Mouse (Mus musculus): ENCODE measurements around the gene Lipk.

GRCm38 (mm10) chr19:34063547-34063946 lies 55.5 kb downstream of the Lipk start:
- no peak for TF ChIP-seq POLR2A (IDR thresholded peaks at IDR 0.05; ENCODE audit: insufficient read depth, low read length)
- no peak for TF ChIP-seq EP300 (IDR thresholded peaks at IDR 0.05; ENCODE audit: insufficient read depth, low read depth, low read length)
- no peak for TF ChIP-seq CTCF (IDR thresholded peaks at IDR 0.05; ENCODE audit: low read depth, low read length)
